ENCODE assay signal across 10 mouse cellular contexts in genomic region chr2:60939957-60940356, GRCm38 (mm10). TPM values are rescaled to one million over a fixed set of nuclear protein-coding genes. Genes with fewer than 3 reads are reported as not detected.
DNase-seq lines count a peak whose midpoint lies in the region; ATAC-seq and TF ChIP-seq lines count a peak whose summit lies in the region.
"Had no signal": no experiment of that assay in that cellular context is flagged by ENCODE, and none has a peak within 500 bp of the region (broad histone marks: within the 10 kb centered on the region; RNA-seq: fewer than 3 reads in every experiment).

No protein-coding gene starts in this region.

- H3K27me3 ChIP-seq in liver, embryonic 16.5 days (ENCODE audit: control insufficient read depth, insufficient read depth, low read depth, low read length): no peaks in the 10 kb centered on the region

- no peak overlapping the region for H3K9ac ChIP-seq in liver, embryonic 16.5 days (ENCODE audit: low read depth, low read length)

- no peak for TF ChIP-seq POLR2A in embryonic fibroblast, embryonic 13.5 days (IDR thresholded peaks at IDR 0.05; ENCODE audit: low read depth, low read length)

- H3K4me3 ChIP-seq in gastrocnemius, adult 2 months: peak overlapping the region; percentile 74
- peak overlapping the region; percentile 20 for H3K4me3 ChIP-seq in left cerebral cortex, adult 2 months
- no peak overlapping the region for H3K4me3 ChIP-seq in embryonic fibroblast, embryonic 13.5 days (ENCODE audit: insufficient read depth, low read length)
- H3K4me3 ChIP-seq in liver, embryonic 16.5 days (ENCODE audit: low read depth, low read length): peak overlapping the region; percentile 19; the same call in 1 of the 2 replicates

- intact Hi-C loops in gastrocnemius, adult 2 months (cut with DNase I): no loop called here
- intact Hi-C loops in left cerebral cortex, adult 2 months (cut with DNase I): no loop called here

- no peaks in the 10 kb centered on the region for H3K36me3 ChIP-seq in liver, embryonic 16.5 days (ENCODE audit: control insufficient read depth, insufficient read depth)

- ATAC-seq in liver, embryonic 16.5 days (ENCODE audit: low read depth): peak; percentile 46; the same call in 1 of the 2 replicates
- ATAC-seq: CD4-positive, CD25-positive, alpha-beta regulatory T cell, adult 4 months had no signal

- 22% methylated on average over 2 of the region's 2 CpGs for WGBS in liver, embryonic 16.5 days (ENCODE audit: insufficient replicate concordance)

- H3K27ac ChIP-seq in gastrocnemius, adult 2 months: peak overlapping the region; percentile 74
- no peak overlapping the region for H3K27ac ChIP-seq in left cerebral cortex, adult 2 months
- peak overlapping the region; percentile 74 for H3K27ac ChIP-seq in embryonic fibroblast, embryonic 13.5 days (ENCODE audit: insufficient read depth, low read length)
- H3K27ac ChIP-seq in liver, embryonic 16.5 days (ENCODE audit: low read length): no peak overlapping the region; the same call in 1 of the 2 replicates

- no peak for TF ChIP-seq CTCF in gastrocnemius, adult 2 months (IDR thresholded peaks at IDR 0.05)
- no peak for TF ChIP-seq CTCF in left cerebral cortex, adult 2 months (IDR thresholded peaks at IDR 0.05)
- TF ChIP-seq CTCF in embryonic fibroblast, embryonic 13.5 days (IDR thresholded peaks at IDR 0.05; ENCODE audit: borderline replicate concordance, insufficient read depth, low read length): no peak

- no peak for DNase-seq in gastrocnemius, adult 2 months
- no peak for DNase-seq in gastrocnemius, postnatal 25 days
- no peak for DNase-seq in left cerebral cortex, adult 2 months (ENCODE audit: extremely low spot score in 1 of 2, low spot score in 2 of 2)
- no peak for DNase-seq in left cerebral cortex, adult 11 months (ENCODE audit: low spot score)
- DNase-seq in adrenal gland, adult 18-20 months (ENCODE audit: low spot score in 2 of 2): no peak
- DNase-seq in right cerebral cortex, postnatal 36 days (ENCODE audit: low spot score in 2 of 2): no peak
- DNase-seq: layer of hippocampus, postnatal 36 days had no signal

- peak overlapping the region; percentile 44 for H3K4me2 ChIP-seq in liver, embryonic 16.5 days (ENCODE audit: low read depth, low read length)

- no peaks in the 10 kb centered on the region for H3K9me3 ChIP-seq in liver, embryonic 16.5 days (replicated peaks; ENCODE audit: control insufficient read depth, low read length)

- peaks cover 6% of the 10 kb centered on the region for H3K4me1 ChIP-seq in embryonic fibroblast, embryonic 13.5 days (ENCODE audit: control insufficient read depth, insufficient read depth, low read length)
- no peaks in the 10 kb centered on the region; the same call in 1 of the 2 replicates for H3K4me1 ChIP-seq in liver, embryonic 16.5 days (ENCODE audit: control insufficient read depth, low read depth, low read length)

RNA-seq across cellular contexts. Expression of gene Rbms1, which starts 23.0 kb away (rescaled TPM):
- 10 to 100 TPM; 17.2 to 27.8 TPM for total RNA-seq in gastrocnemius, adult 2 months (2021)
- 10 to 100 TPM; 21.8 to 22.1 TPM for total RNA-seq in gastrocnemius, postnatal 25 days (2021)
- total RNA-seq in left cerebral cortex, adult 2 months (2021): 10 to 100 TPM; 19.4 to 20.2 TPM
- polyA plus RNA-seq in embryonic fibroblast, embryonic 13.5 days (2011; ENCODE audit: insufficient read length, low read depth, missing spikeins): 222 and 231 TPM in 2 replicates
- 39.6 and 44.9 TPM in 2 replicates for polyA plus RNA-seq in liver, embryonic 16.5 days (2015; fragmentation: Nextera tagmentation; extraction: Ambion mirVana)
- 10 to 100 TPM; 43.4 to 51.9 TPM for total RNA-seq in adrenal gland, adult 18-20 months (2021)

Comparison
In these comparisons a context has a peak if more than half of its experiments do, and no peak if none do; other contexts are left out.
1. H3K27ac ChIP-seq: peak in gastrocnemius, adult 2 months (single experiment) and embryonic fibroblast, embryonic 13.5 days (single experiment); none in left cerebral cortex, adult 2 months (single experiment) and liver, embryonic 16.5 days (single experiment).